Mouse (Mus musculus): ENCODE results near the gene Cdyl. TPM values are rescaled to one million over a fixed set of nuclear protein-coding genes. Genes with fewer than 3 reads are reported as not detected.

Gene Cdyl
- polyA plus RNA-seq, 1 experiment, result 6.8 TPM

DNA sequence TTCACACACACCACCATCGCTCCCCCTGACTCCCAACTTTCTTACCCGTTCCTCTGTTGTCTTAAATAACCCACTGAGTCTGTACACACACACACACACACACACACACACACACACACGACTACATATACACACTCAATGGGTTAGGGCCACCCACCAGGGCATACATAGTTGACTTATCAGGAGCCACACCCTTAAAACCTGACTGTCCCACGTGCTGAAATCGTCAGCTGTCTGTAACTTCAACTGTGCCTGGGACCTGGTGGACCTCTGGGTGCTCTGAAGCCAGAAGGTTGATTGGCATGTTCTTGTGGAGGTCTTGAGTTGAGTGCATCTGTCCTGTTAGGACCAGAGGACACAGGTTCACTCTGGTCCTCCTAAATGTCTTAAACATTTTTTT is 90.0 kb downstream of the Cdyl start:
- TF ChIP-seq POLR2A (IDR thresholded peaks at IDR 0.05; ENCODE audit: extremely low read depth, insufficient read depth, low read length) (no peak), CTCF (IDR thresholded peaks at IDR 0.05; ENCODE audit: extremely low read depth, insufficient read depth, low read length) (no peak)
- Histone ChIP-seq H3K4me1 (ENCODE audit: control insufficient read depth, insufficient read depth, low read length) (no peaks in the 10 kb centered on the region; the same call in 1 of the 2 replicates), H3K4me3 (ENCODE audit: insufficient read depth, low read length) (no peak overlapping the region), H3K27ac (ENCODE audit: insufficient read depth, low read length) (no peak overlapping the region)

DNA sequence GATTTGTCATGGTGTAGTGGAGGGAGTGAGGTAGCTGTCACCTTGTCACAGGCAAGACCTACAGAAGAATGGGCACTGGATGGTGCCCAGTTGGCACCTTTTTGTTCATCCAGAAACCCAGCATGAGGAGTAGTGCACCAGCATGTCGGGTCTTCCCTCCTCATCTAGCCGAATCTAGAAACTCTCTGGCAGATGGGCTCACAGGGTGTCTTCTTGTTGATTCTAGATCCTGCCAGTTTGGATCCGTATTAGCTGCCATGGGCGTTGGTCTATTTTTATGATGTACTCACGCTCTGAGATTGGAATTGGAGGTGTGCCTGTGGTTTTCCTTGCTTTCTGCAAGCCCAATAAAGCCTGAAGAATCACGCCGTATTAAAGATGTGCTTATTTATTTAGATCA is 92.4 kb downstream of the Cdyl start:
- TF ChIP-seq POLR2A (IDR thresholded peaks at IDR 0.05; ENCODE audit: extremely low read depth, insufficient read depth, low read length), result no peak
- no peak for TF ChIP-seq CTCF (IDR thresholded peaks at IDR 0.05; ENCODE audit: extremely low read depth, insufficient read depth, low read length)
- H3K4me3 ChIP-seq (ENCODE audit: insufficient read depth, low read length), result no peak overlapping the region
- no peak overlapping the region for H3K27ac ChIP-seq (ENCODE audit: insufficient read depth, low read length)

DNA sequence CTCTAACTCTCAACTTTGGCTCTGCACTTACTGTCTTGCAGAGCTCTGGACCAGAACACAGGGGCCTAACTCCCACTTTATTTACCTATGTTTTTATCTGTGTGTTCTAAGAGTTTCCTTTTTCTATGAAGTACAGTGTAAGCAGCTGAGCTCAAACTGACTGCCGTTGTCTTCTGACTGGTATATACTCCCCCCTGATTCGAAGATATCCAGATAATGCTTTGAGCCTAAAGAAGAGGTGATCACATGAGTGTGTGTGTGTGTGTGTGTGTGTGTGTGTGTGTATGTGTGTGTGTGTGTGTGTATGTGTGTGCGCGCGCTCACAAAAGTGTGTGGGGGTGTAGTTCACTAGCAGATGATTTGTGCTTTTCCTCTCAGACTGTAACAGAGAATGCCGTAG is 95.4 kb downstream of the Cdyl start:
- no peak for TF ChIP-seq CTCF (IDR thresholded peaks at IDR 0.05; ENCODE audit: extremely low read depth, insufficient read depth, low read length)
- TF ChIP-seq POLR2A (IDR thresholded peaks at IDR 0.05; ENCODE audit: extremely low read depth, insufficient read depth, low read length), result no peak
- Histone ChIP-seq H3K27ac (ENCODE audit: insufficient read depth, low read length) (no peak overlapping the region), H3K4me3 (ENCODE audit: insufficient read depth, low read length) (no peak overlapping the region), H3K4me1 (ENCODE audit: control insufficient read depth, insufficient read depth, low read length) (no peaks in the 10 kb centered on the region; the same call in 1 of the 2 replicates)

More for the DNA sequence above, 92.4 kb downstream of the Cdyl start:
- no peaks in the 10 kb centered on the region; the same call in 1 of the 2 replicates for H3K4me1 ChIP-seq (ENCODE audit: control insufficient read depth, insufficient read depth, low read length)

DNA sequence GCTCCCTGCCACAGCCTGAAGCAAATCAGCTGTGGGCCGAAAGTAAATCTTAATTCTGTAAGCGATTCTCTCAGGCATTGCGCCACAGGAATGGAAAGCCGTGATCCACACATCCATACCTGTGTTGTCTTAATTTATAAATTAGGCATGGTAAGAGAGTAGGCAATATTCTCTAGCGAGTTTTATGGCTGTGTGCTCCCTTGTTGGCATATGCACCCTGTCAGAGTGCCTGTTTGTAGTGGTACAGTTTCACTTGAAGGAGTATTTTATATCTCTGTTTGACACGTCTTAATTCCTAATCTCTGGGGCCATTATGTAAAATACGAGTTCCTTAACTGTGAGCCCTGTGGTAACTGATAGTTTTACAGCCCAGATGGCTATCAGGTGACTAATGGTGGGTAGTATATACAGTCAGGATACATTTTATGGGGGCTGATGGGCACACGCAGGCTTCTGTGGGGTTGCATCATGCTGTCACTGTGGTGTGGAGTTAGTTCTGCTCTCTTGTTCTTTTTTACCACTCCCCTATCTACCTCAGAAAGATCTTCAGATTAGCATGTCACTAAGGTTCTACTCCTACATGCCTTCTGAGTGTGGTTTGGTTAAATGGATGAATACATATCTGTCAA is 96.1 kb downstream of the Cdyl start:
- H3K27ac ChIP-seq (ENCODE audit: insufficient read depth, low read length), result no peak overlapping the region
- H3K4me1 ChIP-seq (ENCODE audit: control insufficient read depth, insufficient read depth, low read length), result no peaks in the 10 kb centered on the region; the same call in 1 of the 2 replicates
- TF ChIP-seq CTCF (IDR thresholded peaks at IDR 0.05; ENCODE audit: extremely low read depth, insufficient read depth, low read length) (no peak), POLR2A (IDR thresholded peaks at IDR 0.05; ENCODE audit: extremely low read depth, insufficient read depth, low read length) (no peak)
- H3K4me3 ChIP-seq (ENCODE audit: insufficient read depth, low read length), result no peak overlapping the region

DNA sequence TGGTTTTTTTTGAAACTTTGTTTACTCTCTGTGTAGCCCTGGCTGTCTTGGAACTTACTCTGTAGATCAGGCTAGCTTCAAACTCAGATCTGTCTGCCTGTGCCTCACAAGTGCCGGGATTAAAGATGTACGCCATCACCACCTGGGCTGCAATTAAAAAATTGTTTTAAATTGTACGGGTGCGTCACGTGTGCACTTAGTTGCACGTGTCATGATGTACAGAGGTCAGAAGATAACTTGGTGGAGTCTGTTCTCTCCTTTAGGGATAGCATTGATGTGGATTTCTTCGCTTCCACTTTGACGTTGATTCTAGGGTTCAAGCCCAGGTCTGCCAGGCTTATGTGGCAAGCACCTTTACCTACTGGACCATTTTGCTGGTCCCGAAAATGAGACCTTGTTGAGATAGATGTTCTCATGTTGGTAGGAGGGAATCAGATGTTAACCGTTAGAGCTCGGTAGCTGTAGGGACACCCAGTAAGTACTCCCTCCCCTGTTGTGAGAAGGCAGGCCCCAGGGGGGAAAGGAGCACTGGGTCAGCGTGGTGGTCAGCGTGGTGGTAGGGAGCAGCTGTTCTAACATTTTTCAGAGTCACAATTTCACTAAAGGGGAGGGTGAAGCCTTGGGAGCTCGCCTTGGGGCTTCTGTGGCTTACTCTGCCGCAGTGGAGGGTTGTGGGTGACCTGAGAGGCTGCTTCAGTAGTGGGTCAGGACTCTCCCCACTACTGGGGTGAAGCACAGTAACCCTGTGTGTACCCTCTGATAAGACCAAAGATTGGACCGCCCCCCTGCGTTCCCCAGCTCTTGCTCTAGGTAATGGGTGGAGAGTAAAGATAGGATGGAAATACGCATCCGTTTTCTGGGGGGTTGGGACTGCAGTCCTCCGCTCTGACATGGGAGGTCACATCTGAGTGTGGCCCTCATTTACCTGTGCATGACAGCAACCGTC is 97.0 kb downstream of the Cdyl start:
- no peak overlapping the region for H3K27ac ChIP-seq (ENCODE audit: insufficient read depth, low read length)
- TF ChIP-seq CTCF (IDR thresholded peaks at IDR 0.05; ENCODE audit: extremely low read depth, insufficient read depth, low read length) (no peak), POLR2A (IDR thresholded peaks at IDR 0.05; ENCODE audit: extremely low read depth, insufficient read depth, low read length) (no peak)
- no peak overlapping the region for H3K4me3 ChIP-seq (ENCODE audit: insufficient read depth, low read length)
- H3K4me1 ChIP-seq (ENCODE audit: control insufficient read depth, insufficient read depth, low read length), result no peaks in the 10 kb centered on the region; the same call in 1 of the 2 replicates

DNA sequence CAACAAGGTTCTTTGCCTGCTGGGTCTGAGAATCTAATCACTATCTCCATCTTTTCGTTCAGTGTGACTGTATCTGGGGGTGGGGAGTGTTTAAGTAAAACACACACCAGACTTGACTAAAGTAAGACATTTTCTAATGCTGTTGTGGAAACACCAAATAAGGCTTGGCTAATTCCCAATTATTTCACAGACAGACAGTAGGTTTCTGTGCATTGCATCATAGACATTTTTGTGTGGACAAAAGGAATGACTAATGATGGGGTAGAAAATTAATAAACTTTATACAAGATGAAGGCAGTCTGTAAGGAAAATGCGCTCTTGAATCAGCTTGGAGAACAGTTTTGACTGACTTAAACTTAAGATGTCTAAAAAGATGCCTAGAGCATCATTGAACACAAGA is 100.7 kb downstream of the Cdyl start:
- no peak for TF ChIP-seq CTCF (IDR thresholded peaks at IDR 0.05; ENCODE audit: extremely low read depth, insufficient read depth, low read length)
- TF ChIP-seq POLR2A (IDR thresholded peaks at IDR 0.05; ENCODE audit: extremely low read depth, insufficient read depth, low read length), result no peak
- Histone ChIP-seq H3K27ac (ENCODE audit: insufficient read depth, low read length) (no peak overlapping the region), H3K4me1 (ENCODE audit: control insufficient read depth, insufficient read depth, low read length) (no peaks in the 10 kb centered on the region), H3K4me3 (ENCODE audit: insufficient read depth, low read length) (no peak overlapping the region)

DNA sequence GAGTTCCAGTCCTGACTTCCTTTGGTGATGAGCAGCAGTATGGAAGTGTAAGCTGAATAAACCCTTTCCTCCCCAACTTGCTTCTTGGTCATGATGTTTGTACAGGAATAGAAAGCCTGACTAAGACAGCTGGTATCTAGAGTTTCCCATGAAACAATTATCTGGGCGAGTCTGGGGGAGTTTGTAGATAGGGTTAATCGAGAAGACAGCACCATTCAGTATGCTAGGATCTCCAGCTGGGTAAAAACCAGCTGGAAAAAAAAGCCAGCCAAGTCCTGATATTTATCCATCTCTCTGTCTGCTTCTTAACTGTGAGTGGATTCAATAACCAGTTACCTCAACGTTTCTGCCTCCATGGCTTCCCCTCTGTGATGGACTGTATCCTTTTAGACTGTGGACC is 104.9 kb downstream of the Cdyl start:
- no peak for TF ChIP-seq POLR2A (IDR thresholded peaks at IDR 0.05; ENCODE audit: extremely low read depth, insufficient read depth, low read length)
- no peak overlapping the region for H3K27ac ChIP-seq (ENCODE audit: insufficient read depth, low read length)

DNA sequence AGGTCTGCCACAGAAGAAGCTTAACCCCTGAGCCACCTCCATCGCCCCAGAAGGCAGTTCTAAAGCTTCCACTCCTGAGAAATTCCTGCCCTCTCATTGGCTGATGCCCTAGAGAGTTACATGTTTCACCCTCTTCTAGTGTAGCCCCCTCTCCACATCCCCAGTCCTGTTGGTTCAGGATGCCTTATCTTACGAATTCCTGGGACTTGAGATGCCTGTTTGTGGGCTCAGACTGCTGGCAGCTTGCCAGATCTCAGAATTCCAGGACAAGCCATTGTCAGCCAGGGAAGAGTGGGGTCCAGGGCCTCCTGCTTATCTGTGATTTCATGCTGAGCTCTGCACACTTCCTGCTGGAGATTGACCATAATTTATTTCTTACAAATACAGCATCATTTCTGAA is 106.2 kb downstream of the Cdyl start:
- no peaks in the 10 kb centered on the region for H3K4me1 ChIP-seq (ENCODE audit: control insufficient read depth, insufficient read depth, low read length)
- H3K4me3 ChIP-seq (ENCODE audit: insufficient read depth, low read length), result no peak overlapping the region
- no peak overlapping the region for H3K27ac ChIP-seq (ENCODE audit: insufficient read depth, low read length)
- TF ChIP-seq CTCF (IDR thresholded peaks at IDR 0.05; ENCODE audit: extremely low read depth, insufficient read depth, low read length) (no peak), POLR2A (IDR thresholded peaks at IDR 0.05; ENCODE audit: extremely low read depth, insufficient read depth, low read length) (no peak)

More for the DNA sequence above, 104.9 kb downstream of the Cdyl start:
- H3K4me3 ChIP-seq (ENCODE audit: insufficient read depth, low read length), result no peak overlapping the region
- no peaks in the 10 kb centered on the region for H3K4me1 ChIP-seq (ENCODE audit: control insufficient read depth, insufficient read depth, low read length)

DNA sequence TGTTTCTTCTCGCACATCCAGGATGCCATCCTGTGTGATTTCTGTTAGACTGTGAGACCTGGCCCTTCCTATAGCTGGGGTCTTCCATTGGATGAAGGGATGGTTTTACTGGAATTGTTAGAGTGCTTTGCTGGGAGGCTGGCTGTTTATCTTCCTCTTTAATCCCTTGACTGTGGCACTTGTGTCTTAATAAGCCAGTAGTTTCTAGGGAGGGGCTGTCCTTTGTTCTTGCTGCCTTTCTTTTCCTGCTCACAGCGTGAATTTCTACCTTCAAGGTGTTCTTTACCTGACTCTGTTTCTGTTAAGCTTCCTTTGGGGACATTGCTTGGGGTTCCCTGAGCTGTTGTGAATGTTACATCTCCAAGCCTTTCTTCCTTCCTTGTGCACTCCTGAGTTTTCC is 110.0 kb downstream of the Cdyl start:
- H3K27ac ChIP-seq (ENCODE audit: insufficient read depth, low read length), result no peak overlapping the region
- no peaks in the 10 kb centered on the region for H3K4me1 ChIP-seq (ENCODE audit: control insufficient read depth, insufficient read depth, low read length)
- TF ChIP-seq POLR2A (IDR thresholded peaks at IDR 0.05; ENCODE audit: extremely low read depth, insufficient read depth, low read length) (no peak), CTCF (IDR thresholded peaks at IDR 0.05; ENCODE audit: extremely low read depth, insufficient read depth, low read length) (no peak)
- no peak overlapping the region for H3K4me3 ChIP-seq (ENCODE audit: insufficient read depth, low read length)

DNA sequence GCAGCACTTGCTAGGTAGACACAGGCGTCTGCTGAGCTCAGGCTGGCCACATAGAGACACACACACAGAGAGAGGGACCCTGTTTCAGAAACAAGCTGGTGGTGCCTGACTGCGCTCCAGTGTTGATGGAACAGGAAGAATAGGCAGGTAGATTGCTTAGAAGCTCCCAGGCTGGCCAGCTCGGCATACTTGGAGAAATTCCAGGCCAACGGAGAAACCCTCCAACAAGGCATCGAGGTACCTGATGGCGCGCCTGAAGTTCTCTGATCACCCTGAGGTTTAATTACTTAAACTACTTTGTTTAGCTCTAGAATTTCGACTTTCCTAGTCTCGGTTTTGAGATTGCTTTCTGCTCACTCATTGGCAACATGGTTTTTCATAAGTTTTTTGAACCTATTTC is 110.8 kb downstream of the Cdyl start:
- Histone ChIP-seq H3K4me3 (ENCODE audit: insufficient read depth, low read length) (no peak overlapping the region), H3K4me1 (ENCODE audit: control insufficient read depth, insufficient read depth, low read length) (no peaks in the 10 kb centered on the region), H3K27ac (ENCODE audit: insufficient read depth, low read length) (no peak overlapping the region)
- TF ChIP-seq POLR2A (IDR thresholded peaks at IDR 0.05; ENCODE audit: extremely low read depth, insufficient read depth, low read length), result no peak
- no peak for TF ChIP-seq CTCF (IDR thresholded peaks at IDR 0.05; ENCODE audit: extremely low read depth, insufficient read depth, low read length)

Data from cortical plate, adult 2 months (tissue).